Mouse (Mus musculus) MEL (cell line): Measurements from ENCODE around the gene Scarb1.

Experiments
- CTCF ChIP-seq, 3 experiments: IDR thresholded peaks in 2 of 3; conservative IDR thresholded peaks in 1 of 3; 2 replicates each; pipeline ENCODE4 v1.5.1; 2011 to 2012; ENCODE audit warnings: low read length in 3 of 3, low read depth in 2 of 3, mild to moderate bottlenecking in 2 of 3, improper control_type of control experiment in 1 of 3, inconsistent platforms in 1 of 3, mixed read lengths in 1 of 3, moderate library complexity in 1 of 3; ENCODE audit not compliant: control insufficient read depth in 1 of 3, insufficient read depth in 1 of 3, poor library complexity in 1 of 3, severe bottlenecking in 1 of 3
- E2F4 ChIP-seq: IDR thresholded peaks from 2 replicates; pipeline ENCODE4 v1.6.1; 2011; ENCODE audit warnings: low read depth, low read length, improper control_type of control experiment, borderline replicate concordance
- POLR2A ChIP-seq, 2 experiments: IDR thresholded peaks; 2 replicates each; pipeline ENCODE4 v1.6.1; 2011 to 2012; ENCODE audit warnings: low read length in 2 of 2, mild to moderate bottlenecking in 2 of 2, control low read depth in 1 of 2, improper control_type of control experiment in 1 of 2, low read depth in 1 of 2, moderate library complexity in 1 of 2; ENCODE audit not compliant: control insufficient read depth in 1 of 2, insufficient read depth in 1 of 2, poor library complexity in 1 of 2
- SMC3 ChIP-seq: IDR thresholded peaks from 2 replicates; pipeline ENCODE4 v1.6.1; 2011; ENCODE audit warnings: low read depth, low read length, improper control_type of control experiment
- ZNF384 ChIP-seq: IDR thresholded peaks from 2 replicates; pipeline ENCODE4 v1.6.1; 2012; ENCODE audit warnings: low read depth, mild to moderate bottlenecking, inconsistent platforms, low read length, improper control_type of control experiment

GRCm38 (mm10) chr5:125304245-125304856, 36.5 kb downstream of the Scarb1 start:
- TF ChIP-seq ZNF384 = no peak
- no peak for TF ChIP-seq POLR2A (IDR thresholded peaks at IDR 0.05; ENCODE audit: control insufficient read depth in 1 of 2, insufficient read depth in 1 of 2, low read depth in 1 of 2, low read length in 2 of 2, poor library complexity in 1 of 2)
- TF ChIP-seq CTCF (IDR thresholded peaks at IDR 0.05 in 2 of 3, conservative IDR thresholded peaks at IDR 0.05 in 1 of 3; ENCODE audit: control insufficient read depth in 1 of 3, insufficient read depth in 1 of 3, low read depth in 2 of 3, low read length in 3 of 3, poor library complexity in 1 of 3, severe bottlenecking in 1 of 3) = no peak
- TF ChIP-seq E2F4 = no peak
- TF ChIP-seq SMC3 = no peak
